Mouse (Mus musculus) hindbrain, embryonic 11.5 days (tissue): ENCODE results near the gene Zbtb22. TPM values are rescaled to one million over a fixed set of nuclear protein-coding genes. Genes with fewer than 3 reads are reported as not detected.
A peak's percentile ranks its signal among the peaks of the same experiment; 100 is the strongest.
"Not testable (repeated sequence)": the region's sequence is repeated elsewhere in the genome, so short reads cannot be mapped to it uniquely, and the experiment has no call there.

Experiments used
- ATAC-seq: fragments of 200-750 bp; cut with Nextera tagmentation; 2 replicates; pipeline ENCODE4 v1.8.0; 2017; ENCODE audit warnings: mild to moderate bottlenecking, moderate TSS enrichment, moderate library complexity; ENCODE audit not compliant: low FRiP score
- DNase-seq: peaks from one replicate; pipeline ENCODE4 v3.0.0-alpha.2; 2015; ENCODE audit warnings: low spot score
- H3K27ac ChIP-seq: fragments of 300-500 bp; sonication (generic); 2 replicates; pipeline ENCODE4 v1.5.1; 2014; ENCODE audit warnings: mild to moderate bottlenecking, low read depth, low read length
- H3K27me3 ChIP-seq: fragments of 300-500 bp; sonication (generic); 2 replicates; pipeline ENCODE4 v1.6.1; 2014; ENCODE audit warnings: mild to moderate bottlenecking, low read length, moderate library complexity, mixed read lengths; ENCODE audit not compliant: control insufficient read depth, insufficient read depth
- H3K36me3 ChIP-seq: fragments of 300-500 bp; sonication (generic); 2 replicates; pipeline ENCODE4 v1.6.1; 2014; ENCODE audit warnings: mild to moderate bottlenecking, low read length, moderate library complexity, mixed read lengths; ENCODE audit not compliant: control insufficient read depth, insufficient read depth
- H3K4me1 ChIP-seq: fragments of 300-500 bp; sonication (generic); replicated peaks from 2 replicates; pipeline ENCODE4 v1.6.1; 2014; ENCODE audit warnings: low read length, mixed read lengths; ENCODE audit not compliant: control insufficient read depth, insufficient read depth
- H3K4me2 ChIP-seq: fragments of 300-500 bp; sonication (generic); replicated peaks from 2 replicates; pipeline ENCODE4 v1.6.1; 2014; ENCODE audit warnings: mild to moderate bottlenecking, low read depth, low read length
- H3K4me3 ChIP-seq: fragments of 300-500 bp; sonication (generic); 2 replicates; pipeline ENCODE4 v1.5.1; 2014; ENCODE audit warnings: low read depth, low read length
- H3K9ac ChIP-seq: fragments of 300-500 bp; sonication (generic); 2 replicates; pipeline ENCODE4 v1.6.1; 2014; ENCODE audit warnings: low read depth, low read length
- H3K9me3 ChIP-seq: fragments of 300-500 bp; sonication (generic); 2 replicates; pipeline ENCODE4 v1.6.1; 2016; ENCODE audit warnings: low read length; ENCODE audit not compliant: control insufficient read depth
- WGBS: fragments of 180-500 bp; shearing (Covaris S2); extraction: QIAGEN DNeasy Blood & Tissue Kit; methylation state at CpG from one replicate; pipeline ENCODE4 v1.1.7; 2014; 5-methylcytosine and 5-hydroxymethylcytosine counted together
- polyA plus RNA-seq: library from polyadenylated mRNA; unstranded; fragments of >200 nt; fragmentation: Nextera tagmentation; extraction: Ambion mirVana; gene quantifications from 2 replicates; pipeline ENCODE4 v1.2.1, GENCODE M21; 2014

Zbtb22 gene
- polyA plus RNA-seq, 1 experiment from 2014 or later = 8.1 TPM

- WGBS = 76% methylated on average over 7 of the region's 7 CpGs
- Histone ChIP-seq H3K9ac (no peak overlapping the region), H3K4me1 (no peaks in the 10 kb centered on the region), H3K4me2 (no peak overlapping the region), H3K9me3 (no peaks in the 10 kb centered on the region), H3K27ac (no peak overlapping the region), H3K4me3 (no peak overlapping the region), H3K27me3 (no peaks in the 10 kb centered on the region), H3K36me3 (no peaks in the 10 kb centered on the region)
- DNase-seq (no peak), ATAC-seq (no peak)
These were observed 15.3 kb upstream of the Zbtb22 start for GRCm38 (mm10) chr17:33900281-33900988.

GRCm38 (mm10) chr17:33900989-33901314, 14.8 kb upstream of the Zbtb22 start:
- DNase-seq (no peak), ATAC-seq (no peak)
- H3K9me3 ChIP-seq = no peaks in the 10 kb centered on the region
- no peak overlapping the region for H3K9ac ChIP-seq
- WGBS = 90% methylated on average over 4 of the region's 4 CpGs
- H3K4me3 ChIP-seq = no peak overlapping the region
- H3K27ac ChIP-seq = no peak overlapping the region
- no peaks in the 10 kb centered on the region for H3K36me3 ChIP-seq
- no peaks in the 10 kb centered on the region for H3K4me1 ChIP-seq
- no peaks in the 10 kb centered on the region for H3K27me3 ChIP-seq
- H3K4me2 ChIP-seq = no peak overlapping the region

GRCm38 (mm10) chr17:33901653-33902052, 14.1 kb upstream of the Zbtb22 start:
- H3K9ac ChIP-seq = no peak overlapping the region
- DNase-seq = no peak
- H3K4me2 ChIP-seq = no peak overlapping the region
- H3K27me3 ChIP-seq = no peaks in the 10 kb centered on the region
- H3K9me3 ChIP-seq = no peaks in the 10 kb centered on the region
- no peak overlapping the region for H3K4me3 ChIP-seq
- ATAC-seq = no peak
- H3K36me3 ChIP-seq = no peaks in the 10 kb centered on the region
- no peaks in the 10 kb centered on the region for H3K4me1 ChIP-seq
- 81% methylated on average over 4 of the region's 4 CpGs for WGBS
- no peak overlapping the region for H3K27ac ChIP-seq

- H3K4me1 ChIP-seq = no peaks in the 10 kb centered on the region
- 77% methylated on average over 4 of the region's 4 CpGs for WGBS
These were observed 13.6 kb upstream of the Zbtb22 start for GRCm38 (mm10) chr17:33902079-33902478.

GRCm38 (mm10) chr17:33902491-33902890, 13.2 kb upstream of the Zbtb22 start:
- Histone ChIP-seq H3K9me3 (no peaks in the 10 kb centered on the region), H3K9ac (no peak overlapping the region), H3K27me3 (no peaks in the 10 kb centered on the region), H3K27ac (no peak overlapping the region), H3K4me2 (no peak overlapping the region), H3K4me1 (no peaks in the 10 kb centered on the region), H3K36me3 (no peaks in the 10 kb centered on the region), H3K4me3 (no peak overlapping the region)
- WGBS = 82% methylated on average over 7 of the region's 7 CpGs
- DNase-seq (no peak), ATAC-seq (no peak)

More at GRCm38 (mm10) chr17:33902079-33902478, 13.6 kb upstream of the Zbtb22 start:
- H3K27ac ChIP-seq = no peak overlapping the region
- no peak for ATAC-seq
- H3K4me2 ChIP-seq = no peak overlapping the region
- H3K4me3 ChIP-seq = no peak overlapping the region
- no peaks in the 10 kb centered on the region for H3K36me3 ChIP-seq
- DNase-seq = no peak
- no peaks in the 10 kb centered on the region for H3K27me3 ChIP-seq
- H3K9ac ChIP-seq = no peak overlapping the region
- H3K9me3 ChIP-seq = no peaks in the 10 kb centered on the region

- not testable (repeated sequence) for H3K4me2 ChIP-seq, ATAC-seq, H3K4me3 ChIP-seq, H3K4me1 ChIP-seq, DNase-seq, H3K9me3 ChIP-seq, H3K36me3 ChIP-seq, H3K27ac ChIP-seq, H3K27me3 ChIP-seq, H3K9ac ChIP-seq
- WGBS = 72% methylated on average over 6 of the region's 6 CpGs
These were observed 11.6 kb upstream of the Zbtb22 start for GRCm38 (mm10) chr17:33903911-33904651.

- not testable (repeated sequence) for H3K9me3 ChIP-seq, H3K4me2 ChIP-seq, DNase-seq, H3K27me3 ChIP-seq, H3K4me1 ChIP-seq, ATAC-seq, H3K36me3 ChIP-seq, H3K27ac ChIP-seq, H3K4me3 ChIP-seq, H3K9ac ChIP-seq
- WGBS = 43% methylated on average over 3 of the region's 4 CpGs
These were observed 10.9 kb upstream of the Zbtb22 start, which contains the start of gene Platr17 for GRCm38 (mm10) chr17:33904835-33905234. Gene Platr17 (plus strand): TSS chr17:33905135.

GRCm38 (mm10) chr17:33908331-33909076, 7.2 kb upstream of the Zbtb22 start:
- H3K4me1 ChIP-seq = peaks cover 6% of the 10 kb centered on the region
- ATAC-seq = peak; percentile 71
- DNase-seq = peak; percentile 47

More at GRCm38 (mm10) chr17:33908331-33909076, 7.2 kb upstream of the Zbtb22 start:
- Histone ChIP-seq H3K36me3 (peaks cover 10% of the 10 kb centered on the region), H3K27me3 (no peaks in the 10 kb centered on the region), H3K4me2 (peak overlapping the region; percentile 96), H3K27ac (peak overlapping the region; percentile 84), H3K9ac (peak overlapping the region; percentile 70), H3K9me3 (no peaks in the 10 kb centered on the region), H3K4me3 (peak overlapping the region; percentile 87)
- under 1% methylated on average over 42 of the region's 44 CpGs for WGBS
